Mouse (Mus musculus): Measurements from ENCODE around the gene Lrrc51. TPM values are rescaled to one million over a fixed set of nuclear protein-coding genes. Genes with fewer than 3 reads are reported as not detected.

Gene Lrrc51
- polyA plus RNA-seq, 2 experiments = 1.4 to 2.1 TPM

GRCm38 (mm10) chr7:101871296-101871695 is 62.4 kb downstream of the Lrrc51 start:
- Histone ChIP-seq H3K27me3 (ENCODE audit: control insufficient read depth, insufficient read depth, low read length) (no peaks in the 10 kb centered on the region), H3K27ac (no peak overlapping the region), H3K4me1 (replicated peaks; ENCODE audit: control insufficient read depth in 2 of 2, insufficient read depth in 2 of 2, low read length in 1 of 2) (peaks cover 0 to 3% of the 10 kb centered on the region in 2 experiments; a peak in 2 of 4 replicates), H3K36me3 (replicated peaks; ENCODE audit: control insufficient read depth, insufficient read depth, low read depth) (no peaks in the 10 kb centered on the region), H3K9ac (replicated peaks) (no peak overlapping the region), H3K4me3 (ENCODE audit: insufficient read depth in 1 of 2, low read depth in 2 of 2, low read length in 2 of 2) (no peak overlapping the region), H3K4me2 (ENCODE audit: low read depth) (no peak overlapping the region), H3K9me3 (ENCODE audit: control insufficient read depth, low read length) (no peaks in the 10 kb centered on the region)
- no peak for DNase-seq (ENCODE audit: low read depth in 3 of 3, low spot score in 3 of 3)
- ATAC-seq (ENCODE audit: insufficient read depth) = peak; percentile 35; the same call in 1 of the 2 replicates
- 70% methylated on average over 3 of the region's 3 CpGs for WGBS (ENCODE audit: insufficient replicate concordance)
- TF ChIP-seq EP300 (IDR thresholded peaks at IDR 0.05; ENCODE audit: low read depth) (no peak), CTCF (IDR thresholded peaks at IDR 0.05; ENCODE audit: low read depth) (no peak)

DNA sequence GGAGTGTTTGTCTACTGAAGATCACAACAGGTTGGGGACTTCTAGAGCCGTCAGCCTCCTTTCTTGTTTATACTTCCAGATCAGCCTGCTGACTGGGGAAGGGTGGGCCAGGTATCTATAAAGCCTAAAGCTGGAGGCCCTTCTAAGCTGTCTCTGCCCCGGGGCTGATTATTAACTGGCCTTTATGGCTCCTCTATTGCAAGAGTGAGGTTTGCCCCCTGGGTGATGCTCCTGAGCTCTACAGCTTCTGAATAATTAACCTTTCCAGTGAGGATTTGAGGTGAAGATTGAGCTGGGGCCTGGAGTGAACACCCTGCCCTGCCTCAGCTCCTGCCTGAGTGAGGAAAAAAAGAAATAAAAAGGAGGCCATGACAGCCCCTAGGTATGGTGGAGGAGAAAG is 63.1 kb downstream of the Lrrc51 start, which contains the start of gene Folr1:
Gene Folr1, minus strand, starts transcription at position 160 of the 400 bp plus-strand sequence.
- Histone ChIP-seq H3K27me3 (ENCODE audit: control insufficient read depth, insufficient read depth, low read length) (no peaks in the 10 kb centered on the region), H3K4me3 (ENCODE audit: insufficient read depth in 1 of 2, low read depth in 2 of 2, low read length in 2 of 2) (no peak within 1 kb of the TSS), H3K4me1 (replicated peaks; ENCODE audit: control insufficient read depth in 2 of 2, insufficient read depth in 2 of 2, low read length in 1 of 2) (peaks cover 0 to 3% of the 10 kb centered on the region in 2 experiments; a peak in 2 of 4 replicates), H3K9me3 (ENCODE audit: control insufficient read depth, low read length) (no peaks in the 10 kb centered on the region), H3K9ac (replicated peaks) (no peak within 1 kb of the TSS), H3K27ac (no peak within 1 kb of the TSS), H3K4me2 (ENCODE audit: low read depth) (no peak within 1 kb of the TSS), H3K36me3 (replicated peaks; ENCODE audit: control insufficient read depth, insufficient read depth, low read depth) (no peaks in the 10 kb centered on the region)
- ATAC-seq (ENCODE audit: insufficient read depth) (no peak), DNase-seq (ENCODE audit: low read depth in 3 of 3, low spot score in 3 of 3) (no peak)
- no peak for TF ChIP-seq EP300 (IDR thresholded peaks at IDR 0.05; ENCODE audit: low read depth)
- no peak for TF ChIP-seq CTCF (IDR thresholded peaks at IDR 0.05; ENCODE audit: low read depth)
- 47% methylated on average over 2 of the region's 2 CpGs for WGBS (ENCODE audit: insufficient replicate concordance)

GRCm38 (mm10) chr7:101869163-101869500 is 64.6 kb downstream of the Lrrc51 start:
- Histone ChIP-seq H3K27me3 (ENCODE audit: control insufficient read depth, insufficient read depth, low read length) (no peaks in the 10 kb centered on the region), H3K4me3 (ENCODE audit: insufficient read depth in 1 of 2, low read depth in 2 of 2, low read length in 2 of 2) (no peak overlapping the region), H3K9ac (replicated peaks) (no peak overlapping the region), H3K9me3 (ENCODE audit: control insufficient read depth, low read length) (no peaks in the 10 kb centered on the region), H3K4me1 (replicated peaks; ENCODE audit: control insufficient read depth in 2 of 2, insufficient read depth in 2 of 2, low read length in 1 of 2) (peaks cover 0 to 3% of the 10 kb centered on the region in 2 experiments; a peak in 2 of 4 replicates), H3K27ac (no peak overlapping the region), H3K36me3 (replicated peaks; ENCODE audit: control insufficient read depth, insufficient read depth, low read depth) (no peaks in the 10 kb centered on the region), H3K4me2 (ENCODE audit: low read depth) (no peak overlapping the region)
- no peak for DNase-seq (ENCODE audit: low read depth in 3 of 3, low spot score in 3 of 3)
- WGBS (ENCODE audit: insufficient replicate concordance) = 60% methylated on average over 7 of the region's 7 CpGs
- TF ChIP-seq CTCF (IDR thresholded peaks at IDR 0.05; ENCODE audit: low read depth) (no peak), EP300 (IDR thresholded peaks at IDR 0.05; ENCODE audit: low read depth) (no peak)
- ATAC-seq (ENCODE audit: insufficient read depth) = no peak

- Histone ChIP-seq H3K4me2 (ENCODE audit: low read depth) (no peak overlapping the region), H3K27me3 (ENCODE audit: control insufficient read depth, insufficient read depth, low read length) (no peaks in the 10 kb centered on the region), H3K9ac (replicated peaks) (no peak overlapping the region), H3K4me1 (replicated peaks; ENCODE audit: control insufficient read depth in 2 of 2, insufficient read depth in 2 of 2, low read length in 1 of 2) (peaks cover 0 to 3% of the 10 kb centered on the region in 2 experiments; a peak in 2 of 4 replicates), H3K36me3 (replicated peaks; ENCODE audit: control insufficient read depth, insufficient read depth, low read depth) (no peaks in the 10 kb centered on the region), H3K9me3 (ENCODE audit: control insufficient read depth, low read length) (no peaks in the 10 kb centered on the region), H3K27ac (no peak overlapping the region), H3K4me3 (ENCODE audit: insufficient read depth in 1 of 2, low read depth in 2 of 2, low read length in 2 of 2) (no peak overlapping the region)
- TF ChIP-seq EP300 (IDR thresholded peaks at IDR 0.05; ENCODE audit: low read depth) (no peak), CTCF (IDR thresholded peaks at IDR 0.05; ENCODE audit: low read depth) (no peak)
- ATAC-seq (ENCODE audit: insufficient read depth) (no peak), DNase-seq (ENCODE audit: low read depth in 3 of 3, low spot score in 3 of 3) (no peak)
- WGBS (ENCODE audit: insufficient replicate concordance) = 63% methylated on average over 13 of the region's 13 CpGs
Measured at GRCm38 (mm10) chr7:101868241-101869162, 65.2 kb downstream of the Lrrc51 start.

GRCm38 (mm10) chr7:101867482-101867881 is 66.2 kb downstream of the Lrrc51 start:
- TF ChIP-seq EP300 (IDR thresholded peaks at IDR 0.05; ENCODE audit: low read depth) (no peak), CTCF (IDR thresholded peaks at IDR 0.05; ENCODE audit: low read depth) (no peak)
- Histone ChIP-seq H3K4me1 (replicated peaks; ENCODE audit: control insufficient read depth in 2 of 2, insufficient read depth in 2 of 2, low read length in 1 of 2) (peaks cover 0 to 3% of the 10 kb centered on the region in 2 experiments; a peak in 2 of 4 replicates), H3K4me3 (ENCODE audit: insufficient read depth in 1 of 2, low read depth in 2 of 2, low read length in 2 of 2) (no peak overlapping the region), H3K9ac (replicated peaks) (no peak overlapping the region), H3K36me3 (replicated peaks; ENCODE audit: control insufficient read depth, insufficient read depth, low read depth) (no peaks in the 10 kb centered on the region), H3K9me3 (ENCODE audit: control insufficient read depth, low read length) (no peaks in the 10 kb centered on the region), H3K4me2 (ENCODE audit: low read depth) (no peak overlapping the region), H3K27ac (no peak overlapping the region), H3K27me3 (ENCODE audit: control insufficient read depth, insufficient read depth, low read length) (no peaks in the 10 kb centered on the region)
- ATAC-seq (ENCODE audit: insufficient read depth) = no peak
- DNase-seq (ENCODE audit: low read depth in 3 of 3, low spot score in 3 of 3) = no peak
- WGBS (ENCODE audit: insufficient replicate concordance) = 77% methylated on average over 3 of the region's 4 CpGs

Measured in liver, embryonic 14.5 days (tissue).